Mouse (Mus musculus) megakaryocyte-erythroid progenitor cell, adult 5-6 weeks (primary cell): ENCODE data around the gene Cbl. TPM values are rescaled to one million over a fixed set of nuclear protein-coding genes. Genes with fewer than 3 reads are reported as not detected.

Experiments used
- total RNA-seq, 2 experiments: library from RNA; stranded (forward) in 1 of 2; stranded (reverse) in 1 of 2; fragments of 200-1000, 215-1000 nt in 1 of 2; fragments of >200 nt in 1 of 2; fragmentation: Nextera tagmentation in 1 of 2; gene quantifications; 2 replicates each; pipeline ENCODE4 v1.2.3; 2014 to 2017

The Cbl gene
- total RNA-seq, 2 experiments from 2014 or later: 8.4 to 36.5 TPM

Other genes with a start within 250 kb of the Cbl start
- gene Thy1, start 190.7 kb downstream of the Cbl start, total RNA-seq (2014; fragmentation: Nextera tagmentation): 2.5 and 20.4 TPM in 2 replicates
- gene Thy1, start 190.7 kb downstream of the Cbl start, total RNA-seq (2017): 3.5 TPM in 1 of 2 replicates, not detected in the other
- 0.35 and 2.1 TPM in 2 replicates for gene Usp2, start 167.0 kb downstream of the Cbl start, total RNA-seq (2014; fragmentation: Nextera tagmentation)
- 0.15 and 1.8 TPM in 2 replicates for gene Usp2, start 167.0 kb downstream of the Cbl start, total RNA-seq (2017)
- gene Mfrp, start 132.3 kb downstream of the Cbl start, total RNA-seq (2014; fragmentation: Nextera tagmentation): 0.30 TPM in 1 of 2 replicates, not detected in the other
- gene Mfrp, start 132.3 kb downstream of the Cbl start, total RNA-seq (2017): not detected in 2 replicates
- gene C1qtnf5, start 126.8 kb downstream of the Cbl start, total RNA-seq (2014; fragmentation: Nextera tagmentation): not detected in 2 replicates
- gene C1qtnf5, start 126.8 kb downstream of the Cbl start, total RNA-seq (2017): not detected in 2 replicates
- gene Gm49380, start 120.5 kb downstream of the Cbl start, total RNA-seq (2014; fragmentation: Nextera tagmentation): not detected in 2 replicates
- gene Gm49380, start 120.5 kb downstream of the Cbl start, total RNA-seq (2017): not detected in 2 replicates
- gene Rnf26, start 120.5 kb downstream of the Cbl start, total RNA-seq (2014; fragmentation: Nextera tagmentation): 46.0 and 52.5 TPM in 2 replicates
- gene Rnf26, start 120.5 kb downstream of the Cbl start, total RNA-seq (2017): 13.5 and 20.9 TPM in 2 replicates
- not detected in 2 replicates for gene Mcam, start 99.6 kb downstream of the Cbl start, total RNA-seq (2014; fragmentation: Nextera tagmentation)
- 0.09 TPM in 1 of 2 replicates, not detected in the other for gene Mcam, start 99.6 kb downstream of the Cbl start, total RNA-seq (2017)
- not detected in 2 replicates for gene Ccdc153, start 6.6 kb upstream of the Cbl start, total RNA-seq (2014; fragmentation: Nextera tagmentation)
- gene Ccdc153, start 6.6 kb upstream of the Cbl start, total RNA-seq (2017): not detected in 2 replicates
- gene Pdzd3, start 17.4 kb upstream of the Cbl start, total RNA-seq (2014; fragmentation: Nextera tagmentation): not detected in 2 replicates
- not detected in 2 replicates for gene Pdzd3, start 17.4 kb upstream of the Cbl start, total RNA-seq (2017)
- 1.3 and 1.8 TPM in 2 replicates for gene Nlrx1, start 34.5 kb upstream of the Cbl start, total RNA-seq (2014; fragmentation: Nextera tagmentation)
- 0.80 and 3.1 TPM in 2 replicates for gene Nlrx1, start 34.5 kb upstream of the Cbl start, total RNA-seq (2017)
- 82.3 and 111 TPM in 2 replicates for gene Abcg4, start 54.6 kb upstream of the Cbl start, total RNA-seq (2014; fragmentation: Nextera tagmentation)
- gene Abcg4, start 54.6 kb upstream of the Cbl start, total RNA-seq (2017): 13.4 TPM in 2 replicates
- gene Hinfp, start 71.6 kb upstream of the Cbl start, total RNA-seq (2014; fragmentation: Nextera tagmentation): 25.3 and 43.7 TPM in 2 replicates
- 11.3 and 16.2 TPM in 2 replicates for gene Hinfp, start 71.6 kb upstream of the Cbl start, total RNA-seq (2017)
- 11.4 and 15.1 TPM in 2 replicates for gene C2cd2l, start 86.2 kb upstream of the Cbl start, total RNA-seq (2014; fragmentation: Nextera tagmentation)
- gene C2cd2l, start 86.2 kb upstream of the Cbl start, total RNA-seq (2017): 4.0 and 6.9 TPM in 2 replicates
- gene Dpagt1, start 92.0 kb upstream of the Cbl start, total RNA-seq (2014; fragmentation: Nextera tagmentation): 31.0 and 35.5 TPM in 2 replicates
- gene Dpagt1, start 92.0 kb upstream of the Cbl start, total RNA-seq (2017): 7.9 and 10.1 TPM in 2 replicates
- gene H2afx, start 100.6 kb upstream of the Cbl start, total RNA-seq (2014; fragmentation: Nextera tagmentation): 89.4 and 90.9 TPM in 2 replicates
- gene H2afx, start 100.6 kb upstream of the Cbl start, total RNA-seq (2017): 133 and 205 TPM in 2 replicates
- 498 and 537 TPM in 2 replicates for gene Hmbs, start 110.2 kb upstream of the Cbl start, total RNA-seq (2014; fragmentation: Nextera tagmentation)
- gene Hmbs, start 110.2 kb upstream of the Cbl start, total RNA-seq (2017): 135 and 240 TPM in 2 replicates
- gene Vps11, start 127.6 kb upstream of the Cbl start, total RNA-seq (2014; fragmentation: Nextera tagmentation): 16.4 and 24.5 TPM in 2 replicates
- 12.8 and 15.3 TPM in 2 replicates for gene Vps11, start 127.6 kb upstream of the Cbl start, total RNA-seq (2017)
- gene Hyou1, start 145.4 kb upstream of the Cbl start, total RNA-seq (2014; fragmentation: Nextera tagmentation): 45.1 and 45.6 TPM in 2 replicates
- gene Hyou1, start 145.4 kb upstream of the Cbl start, total RNA-seq (2017): 56.5 and 77.5 TPM in 2 replicates
- gene Slc37a4, start 162.8 kb upstream of the Cbl start, total RNA-seq (2014; fragmentation: Nextera tagmentation): 20.5 and 32.2 TPM in 2 replicates
- 11.4 and 43.0 TPM in 2 replicates for gene Slc37a4, start 162.8 kb upstream of the Cbl start, total RNA-seq (2017)
- 4,337 and 4,372 TPM in 2 replicates for gene Rps25, start 173.1 kb upstream of the Cbl start, total RNA-seq (2014; fragmentation: Nextera tagmentation)
- 1,747 and 2,464 TPM in 2 replicates for gene Rps25, start 173.1 kb upstream of the Cbl start, total RNA-seq (2017)
- 71.6 and 116 TPM in 2 replicates for gene Trappc4, start 173.6 kb upstream of the Cbl start, total RNA-seq (2014; fragmentation: Nextera tagmentation)
- 28.4 and 36.8 TPM in 2 replicates for gene Trappc4, start 173.6 kb upstream of the Cbl start, total RNA-seq (2017)
- 51.4 and 56.1 TPM in 2 replicates for gene Ccdc84, start 184.5 kb upstream of the Cbl start, total RNA-seq (2014; fragmentation: Nextera tagmentation)
- gene Ccdc84, start 184.5 kb upstream of the Cbl start, total RNA-seq (2017): 18.9 and 19.3 TPM in 2 replicates
- not detected in 2 replicates for gene Foxr1, start 207.1 kb upstream of the Cbl start, total RNA-seq (2014; fragmentation: Nextera tagmentation)
- not detected in 2 replicates for gene Foxr1, start 207.1 kb upstream of the Cbl start, total RNA-seq (2017)
- not detected in 2 replicates for gene Upk2, start 220.9 kb upstream of the Cbl start, total RNA-seq (2014; fragmentation: Nextera tagmentation)
- not detected in 2 replicates for gene Upk2, start 220.9 kb upstream of the Cbl start, total RNA-seq (2017)
- gene Bcl9l, start 248.8 kb upstream of the Cbl start, total RNA-seq (2014; fragmentation: Nextera tagmentation): 4.8 and 5.5 TPM in 2 replicates
- 0.52 and 3.7 TPM in 2 replicates for gene Bcl9l, start 248.8 kb upstream of the Cbl start, total RNA-seq (2017)